Mouse (Mus musculus): ENCODE measurements around the gene Psapl1. TPM values are rescaled to one million over a fixed set of nuclear protein-coding genes. Genes with fewer than 3 reads are reported as not detected.

Psapl1 gene
- not detected for total RNA-seq (2021)
- long read RNA-seq, experiment 1: 0 reads
- long read RNA-seq, experiment 2: 0 reads

DNA sequence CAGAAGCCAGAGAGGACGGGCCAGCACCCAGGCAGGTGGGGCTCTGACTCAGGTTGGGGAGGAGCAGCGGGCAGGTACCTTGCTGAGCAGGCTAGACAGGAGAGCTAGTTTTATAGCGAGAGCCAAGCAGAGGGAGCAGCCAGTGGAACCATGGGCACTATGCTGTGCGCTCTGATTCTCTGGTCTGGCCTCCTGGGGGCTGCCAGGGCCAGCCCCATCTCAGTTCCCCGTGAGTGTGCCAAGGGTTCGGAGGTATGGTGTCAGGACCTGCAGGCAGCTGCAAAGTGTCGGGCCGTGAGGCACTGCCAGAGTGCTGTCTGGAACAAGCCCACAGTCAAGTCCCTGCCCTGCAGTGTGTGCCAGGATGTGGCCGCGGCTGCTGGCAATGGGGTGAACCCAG, at the start of gene Psapl1:
Gene Psapl1, plus strand, starts transcription at position 106 of the 400 bp plus-strand sequence.
- intact Hi-C loops (cut with DNase I): no loop called here
- no peak within 1 kb of the TSS for H3K27ac ChIP-seq
- TF ChIP-seq CTCF (IDR thresholded peaks at IDR 0.05): no peak
- DNase-seq (ENCODE audit: extremely low spot score in 1 of 2, low spot score in 2 of 2): no peak
- H3K4me3 ChIP-seq: no peak within 1 kb of the TSS

DNA sequence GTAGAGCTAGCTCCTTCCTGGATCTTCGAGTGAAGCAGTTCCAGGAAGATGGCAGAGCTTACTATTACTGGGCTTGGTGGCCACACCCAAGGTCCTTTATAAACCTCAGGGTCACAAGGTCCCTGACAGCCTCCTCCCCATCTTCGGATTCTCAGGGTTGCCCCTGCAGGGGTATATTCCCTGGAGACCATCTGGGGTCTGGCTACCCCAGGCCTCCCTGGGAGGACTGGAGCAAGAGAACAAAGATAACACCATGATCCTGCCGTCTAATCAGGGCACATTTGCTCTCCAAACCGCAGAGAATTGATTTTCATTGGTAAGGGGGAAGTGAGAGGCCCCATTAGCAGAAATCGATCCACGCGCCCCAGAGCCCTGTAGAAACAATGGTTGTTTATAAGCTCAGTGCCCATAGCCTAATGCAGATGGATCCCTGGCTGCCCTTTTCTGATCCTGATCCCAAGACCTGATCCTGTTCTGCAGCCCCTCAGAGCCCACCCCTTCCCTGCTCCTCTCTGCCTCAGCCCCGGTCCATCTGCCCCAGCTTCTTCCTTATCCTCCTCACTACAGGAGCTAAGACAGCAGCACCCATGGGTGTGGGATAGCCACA, 48.8 kb upstream of the Psapl1 start:
- H3K27ac ChIP-seq: no peak overlapping the region

DNA sequence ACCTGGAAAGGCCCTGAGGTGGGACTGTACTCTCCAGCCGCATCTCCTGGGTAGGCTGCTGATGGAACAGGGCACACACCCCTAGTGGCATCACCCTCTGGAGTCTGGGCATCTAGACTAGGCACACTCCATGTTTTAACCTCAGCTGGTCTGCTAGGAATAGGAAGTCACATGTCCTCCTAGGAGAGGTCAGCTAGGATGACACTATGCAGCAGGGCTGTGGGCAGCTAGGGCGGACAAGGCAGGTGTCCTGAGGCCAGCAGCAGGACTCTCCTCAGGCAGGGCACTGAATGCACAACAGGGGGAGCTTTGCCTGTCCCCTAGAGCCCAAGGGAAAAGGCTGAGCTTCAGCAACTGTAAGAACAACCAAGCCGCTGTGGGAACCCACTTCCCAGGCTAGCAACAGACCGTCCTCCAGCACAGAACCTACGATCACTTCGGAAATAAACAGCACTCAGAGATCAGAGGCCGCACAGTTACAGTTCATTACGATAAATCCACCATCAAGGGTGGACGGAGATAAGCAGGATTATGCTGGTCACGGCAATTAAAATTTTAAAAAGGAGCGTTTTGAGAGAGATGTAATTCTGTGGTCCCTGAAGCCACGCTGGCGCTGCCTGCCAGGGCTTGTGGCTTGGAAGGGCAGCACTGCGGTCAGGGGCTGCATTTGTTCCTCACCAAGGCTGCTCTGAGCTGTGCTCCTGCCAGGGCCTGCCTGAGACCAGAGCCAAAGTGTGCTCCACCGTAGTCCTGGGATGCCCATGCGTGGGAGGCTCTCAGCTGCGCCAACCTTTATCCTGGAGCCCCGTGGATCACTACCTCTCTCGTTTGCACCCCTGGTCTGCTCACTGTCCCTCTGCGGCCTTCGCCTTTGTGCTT, 38.2 kb upstream of the Psapl1 start:
- Histone ChIP-seq H3K27ac (no peak overlapping the region), H3K4me3 (no peak overlapping the region)
- no peak for TF ChIP-seq CTCF (IDR thresholded peaks at IDR 0.05)
- intact Hi-C loops (cut with DNase I): no loop called here
- no peak for DNase-seq (ENCODE audit: extremely low spot score in 1 of 2, low spot score in 2 of 2)

More for the DNA sequence above, 48.8 kb upstream of the Psapl1 start:
- H3K4me3 ChIP-seq: no peak overlapping the region
- no peak for TF ChIP-seq CTCF (IDR thresholded peaks at IDR 0.05)
- intact Hi-C loops (cut with DNase I): no loop called here
- DNase-seq (ENCODE audit: extremely low spot score in 1 of 2, low spot score in 2 of 2): no peak

DNA sequence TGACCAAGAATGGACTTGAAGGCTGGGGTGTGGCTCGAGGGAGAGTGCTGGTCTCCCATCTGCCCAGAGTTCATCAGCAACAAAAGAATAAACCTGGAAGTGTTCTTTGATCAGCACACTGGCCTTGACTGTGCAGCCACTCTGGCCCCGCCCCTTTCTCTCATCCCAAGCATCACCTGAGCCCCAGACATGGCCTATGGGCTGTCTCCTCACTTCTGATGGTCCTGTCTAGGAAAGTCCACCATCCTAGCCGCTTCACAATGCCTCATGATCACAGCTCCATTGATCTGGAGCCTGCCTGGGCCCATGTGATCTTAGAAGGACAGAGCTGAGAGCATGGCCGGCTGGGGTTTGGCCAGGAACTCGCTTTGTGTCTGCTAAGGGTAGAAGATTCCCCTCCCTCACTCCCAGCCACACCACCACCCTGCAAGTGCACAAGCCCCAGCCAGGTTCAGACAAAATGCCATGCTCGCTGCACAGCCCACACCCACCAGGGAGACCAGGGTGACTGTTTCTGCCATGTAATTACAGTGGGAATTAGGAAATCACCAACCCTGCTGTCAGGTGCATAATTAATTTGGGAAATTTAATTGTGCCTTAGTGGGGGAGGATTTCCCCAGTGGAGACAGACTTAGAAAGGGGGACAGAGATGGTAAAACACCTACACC, 37.3 kb upstream of the Psapl1 start:
- no peak for TF ChIP-seq CTCF (IDR thresholded peaks at IDR 0.05)
- H3K4me3 ChIP-seq: no peak overlapping the region
- DNase-seq (ENCODE audit: extremely low spot score in 1 of 2, low spot score in 2 of 2): no peak
- intact Hi-C loops (cut with DNase I): no loop called here
- H3K27ac ChIP-seq: no peak overlapping the region

DNA sequence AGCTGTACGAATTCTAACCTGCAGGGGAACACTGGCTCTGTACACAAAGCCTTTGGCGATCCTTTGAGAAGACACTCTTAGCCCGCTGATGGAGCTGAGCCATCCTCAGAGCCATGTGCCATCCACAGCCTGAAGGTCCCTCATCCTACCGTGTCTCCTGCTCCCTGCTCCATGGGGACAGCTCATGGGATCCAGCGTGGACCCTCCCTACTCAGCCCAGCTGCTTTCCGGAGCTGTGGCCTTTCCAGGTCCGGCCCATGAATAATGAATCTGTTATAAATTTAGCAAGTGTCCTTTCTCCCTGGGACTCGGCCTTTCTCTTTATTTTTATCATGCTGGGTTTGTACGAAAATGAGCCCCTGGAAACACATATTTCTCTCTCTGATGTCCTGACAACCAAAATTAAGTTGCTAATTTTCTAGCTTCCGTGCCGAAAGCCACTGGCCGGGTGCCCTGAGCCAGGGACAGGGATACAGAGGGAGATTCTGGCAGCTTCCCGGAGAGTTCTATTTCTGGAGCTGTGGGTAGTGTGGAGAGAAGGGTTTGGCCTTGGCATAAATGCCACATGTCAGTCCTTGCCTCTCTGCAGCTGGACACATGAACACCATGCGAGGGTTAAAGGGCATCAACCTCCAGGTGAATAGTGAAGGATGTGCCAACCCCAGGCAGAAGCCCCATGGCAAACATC, 34.7 kb upstream of the Psapl1 start:
- intact Hi-C loops (cut with DNase I): no loop called here
- TF ChIP-seq CTCF (IDR thresholded peaks at IDR 0.05): no peak
- H3K27ac ChIP-seq: peak overlapping the region; percentile 24; the same call in 1 of the 2 replicates
- H3K4me3 ChIP-seq: no peak overlapping the region
- peak in 1 of 2 experiments; percentile 29 for DNase-seq (ENCODE audit: extremely low spot score in 1 of 2, low spot score in 2 of 2)

DNA sequence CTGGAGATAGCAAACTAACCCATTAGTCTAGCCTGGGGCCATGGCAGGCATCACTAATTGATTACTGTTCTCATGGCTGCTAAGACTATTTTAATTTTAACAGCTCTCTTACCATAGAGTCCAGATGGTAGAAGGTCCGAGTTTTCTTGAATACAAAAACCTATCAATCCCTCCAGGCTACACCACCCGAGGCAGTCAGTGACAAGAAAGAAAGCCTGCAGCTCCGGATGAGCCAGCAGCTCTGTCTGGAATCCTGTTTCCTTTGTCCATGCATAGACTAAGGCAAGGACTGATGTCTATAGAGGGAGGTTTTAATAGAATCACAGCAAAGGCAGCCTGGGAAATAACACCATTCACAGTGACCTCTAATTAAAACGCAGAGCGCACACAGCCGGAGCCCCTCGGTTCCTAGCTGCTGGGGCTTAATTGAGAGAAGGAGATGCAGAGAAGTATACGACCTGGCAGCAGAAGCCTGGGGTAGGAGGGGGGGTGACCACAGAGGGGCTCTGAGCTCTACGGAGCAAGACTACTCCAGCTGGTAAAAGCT, 29.2 kb upstream of the Psapl1 start:
- Histone ChIP-seq H3K27ac (no peak overlapping the region), H3K4me3 (no peak overlapping the region)
- intact Hi-C loops (cut with DNase I): no loop called here
- DNase-seq (ENCODE audit: extremely low spot score in 1 of 2, low spot score in 2 of 2): no peak
- no peak for TF ChIP-seq CTCF (IDR thresholded peaks at IDR 0.05)

DNA sequence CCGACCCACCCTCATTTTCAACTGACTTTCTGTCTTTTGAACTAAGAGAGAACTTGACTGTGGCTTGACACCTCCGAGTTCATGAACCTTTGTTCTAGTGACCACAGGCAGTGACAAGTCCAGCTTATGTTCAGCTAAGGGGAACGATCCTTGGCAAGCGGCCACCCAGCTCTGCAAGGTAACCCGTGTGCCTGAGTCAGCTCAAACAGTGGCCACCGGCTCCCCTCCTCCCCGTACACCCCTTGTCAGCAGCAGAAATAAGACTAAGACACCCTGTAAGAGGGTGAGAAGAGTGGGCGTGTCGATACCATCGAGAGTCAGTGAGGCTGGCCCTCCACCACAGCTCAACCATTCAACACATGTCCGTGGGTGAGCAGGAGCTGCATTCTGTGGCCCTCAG, 27.4 kb upstream of the Psapl1 start:
- intact Hi-C loops (cut with DNase I): no loop called here
- TF ChIP-seq CTCF (IDR thresholded peaks at IDR 0.05): no peak
- H3K4me3 ChIP-seq: no peak overlapping the region
- DNase-seq (ENCODE audit: extremely low spot score in 1 of 2, low spot score in 2 of 2): no peak
- H3K27ac ChIP-seq: no peak overlapping the region

DNA sequence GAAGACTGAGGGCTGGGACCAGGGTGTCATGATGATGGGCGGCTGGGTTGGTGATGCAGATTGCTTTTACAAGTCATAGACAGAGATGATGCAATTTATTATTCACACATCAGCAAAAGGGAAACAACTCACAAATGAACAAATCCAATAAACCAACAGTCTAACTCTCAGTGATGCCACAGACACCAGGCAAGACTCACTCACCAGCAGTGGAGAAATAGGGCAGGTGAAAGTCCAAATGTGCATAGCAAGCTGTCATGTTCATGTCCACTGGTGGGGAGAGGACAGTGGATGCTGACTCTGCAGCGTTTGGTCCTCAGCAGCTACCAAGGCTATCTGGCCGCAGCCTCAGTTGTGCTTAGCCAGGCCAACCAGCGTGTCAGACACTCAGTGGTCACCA, 26.9 kb upstream of the Psapl1 start:
- H3K27ac ChIP-seq: no peak overlapping the region
- no peak for DNase-seq (ENCODE audit: extremely low spot score in 1 of 2, low spot score in 2 of 2)
- no peak for TF ChIP-seq CTCF (IDR thresholded peaks at IDR 0.05)
- no peak overlapping the region for H3K4me3 ChIP-seq
- intact Hi-C loops (cut with DNase I): no loop called here

DNA sequence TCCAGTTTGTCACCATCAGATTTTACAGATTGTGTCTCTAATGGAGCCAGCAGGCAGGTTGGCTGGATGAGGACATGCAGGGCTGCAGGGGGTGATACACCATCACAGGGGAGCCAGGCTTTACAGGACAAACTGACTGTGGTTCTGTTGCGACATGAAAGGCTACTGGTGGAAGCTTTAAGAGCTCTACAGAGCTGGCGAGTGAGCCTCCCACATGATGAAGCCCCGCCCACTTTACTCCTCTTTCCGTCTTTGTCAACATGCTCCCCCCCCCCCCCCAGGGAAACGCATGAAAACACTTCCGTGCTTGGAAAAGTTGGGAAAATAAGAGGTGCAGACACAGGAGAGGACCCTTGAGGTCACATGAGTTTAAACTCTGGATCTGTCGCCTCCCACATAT, 25.6 kb upstream of the Psapl1 start:
- no peak for DNase-seq (ENCODE audit: extremely low spot score in 1 of 2, low spot score in 2 of 2)
- no peak for TF ChIP-seq CTCF (IDR thresholded peaks at IDR 0.05)
- intact Hi-C loops (cut with DNase I): no loop called here
- no peak overlapping the region for H3K4me3 ChIP-seq
- no peak overlapping the region for H3K27ac ChIP-seq

DNA sequence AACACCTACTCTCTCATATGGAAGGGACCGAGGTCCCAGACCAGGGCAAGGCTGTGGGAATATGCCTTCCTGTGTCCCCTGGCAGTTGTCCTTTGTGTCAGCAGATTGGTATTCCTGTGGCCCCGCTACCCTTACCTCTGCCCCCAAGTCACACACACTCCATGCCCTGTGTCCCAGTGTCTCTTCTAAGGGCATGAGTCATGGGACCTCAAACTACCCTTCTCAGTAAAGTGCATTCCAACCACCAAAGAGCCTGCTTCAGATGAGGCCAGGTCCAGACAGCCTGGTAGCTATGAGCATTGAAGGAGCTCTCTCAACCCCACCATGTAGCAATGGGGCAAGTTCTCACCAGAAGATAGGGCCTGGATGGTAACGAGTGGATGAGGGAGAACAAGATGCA, 25.0 kb upstream of the Psapl1 start:
- intact Hi-C loops (cut with DNase I): no loop called here
- no peak overlapping the region for H3K4me3 ChIP-seq
- H3K27ac ChIP-seq: no peak overlapping the region
- TF ChIP-seq CTCF (IDR thresholded peaks at IDR 0.05): no peak
- no peak for DNase-seq (ENCODE audit: extremely low spot score in 1 of 2, low spot score in 2 of 2)

DNA sequence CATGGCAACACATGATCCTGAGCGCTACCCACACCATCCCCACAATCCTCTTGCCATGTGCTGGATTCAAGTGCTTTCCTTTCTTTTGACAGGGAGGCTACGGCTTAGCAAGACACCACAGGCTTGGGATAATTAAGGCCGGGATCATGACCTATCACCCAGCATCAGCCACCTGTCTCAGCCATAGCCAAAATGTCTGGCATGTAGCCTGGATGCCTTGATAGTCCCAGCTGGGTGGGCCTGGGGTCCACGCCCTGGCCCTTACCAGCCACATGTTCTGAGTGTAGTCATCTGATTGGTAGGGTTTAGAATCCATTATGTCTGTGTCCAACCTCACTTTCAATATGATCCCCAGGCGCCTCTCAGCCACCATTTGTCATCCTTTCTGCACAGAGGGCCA, 24.1 kb upstream of the Psapl1 start:
- H3K4me3 ChIP-seq: no peak overlapping the region
- no peak overlapping the region for H3K27ac ChIP-seq
- TF ChIP-seq CTCF (IDR thresholded peaks at IDR 0.05): no peak
- intact Hi-C loops (cut with DNase I): no loop called here
- no peak for DNase-seq (ENCODE audit: extremely low spot score in 1 of 2, low spot score in 2 of 2)

All from left cerebral cortex, adult 2 months (tissue).